Mouse (Mus musculus) c-Kit-negative CD71-positive TER-119-positive erythroid progenitor cells, embryonic 14.5 days (primary cell): ENCODE data around the gene Fxr1.
A peak's percentile ranks its signal among the peaks of the same experiment; 100 is the strongest.
"Not testable (repeated sequence)": the region's sequence is repeated elsewhere in the genome, so short reads cannot be mapped to it uniquely, and the experiment has no call there.

ENCODE experiments used
- DNase-seq: peaks from one replicate; pipeline ENCODE4 v3.0.0-alpha.2; 2013; ENCODE audit warnings: low read depth, low spot score

The Fxr1 gene

DNA sequence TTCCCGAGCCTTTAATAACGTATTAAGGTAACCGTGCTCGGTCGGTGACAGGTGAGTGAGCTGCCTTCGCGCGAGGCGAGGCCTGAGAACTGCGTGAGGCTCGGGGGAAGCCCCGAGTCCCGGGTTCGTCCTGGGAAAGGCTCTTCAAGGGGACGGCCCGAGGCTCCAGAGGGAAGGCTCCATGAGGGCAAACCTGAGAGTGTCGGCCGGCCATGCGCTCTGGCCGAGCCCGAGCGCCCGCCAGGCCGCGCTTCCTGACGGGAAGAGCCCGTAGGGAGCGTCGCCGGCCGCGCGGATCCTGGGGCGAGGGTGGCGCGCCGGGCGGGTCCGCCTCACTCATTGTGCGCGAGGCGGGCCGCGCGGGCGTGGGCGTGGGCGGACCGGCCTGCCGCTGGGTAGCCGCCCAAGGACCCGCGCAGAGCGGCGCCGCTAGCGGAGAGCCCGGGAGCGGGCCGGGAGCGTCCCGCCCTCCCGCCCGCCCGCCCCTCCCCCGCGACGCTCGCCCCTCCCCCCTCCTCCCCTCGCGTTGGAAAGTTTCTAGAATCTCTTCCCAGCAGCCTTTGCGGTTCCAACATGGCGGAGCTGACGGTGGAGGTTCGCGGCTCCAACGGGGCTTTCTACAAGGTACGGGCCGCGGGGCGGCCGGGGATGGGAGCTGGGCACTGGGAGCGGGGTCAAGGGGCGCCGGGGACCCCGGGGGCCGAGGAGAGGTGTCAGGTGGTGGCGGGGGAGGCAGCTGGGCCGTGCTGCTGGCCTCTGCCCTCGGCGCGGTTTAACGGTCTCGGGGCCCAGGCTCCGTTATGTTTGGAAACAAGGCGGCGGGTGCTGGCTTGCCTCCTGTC is at the start of gene Fxr1:
Gene Fxr1 (plus strand): TSS at position 404 of the 842 bp plus-strand sequence.
- peak; percentile 77 for DNase-seq

GRCm38 (mm10) chr3:33979395-33979794 is 40.3 kb upstream of the Fxr1 start:
- DNase-seq = no peak

DNA sequence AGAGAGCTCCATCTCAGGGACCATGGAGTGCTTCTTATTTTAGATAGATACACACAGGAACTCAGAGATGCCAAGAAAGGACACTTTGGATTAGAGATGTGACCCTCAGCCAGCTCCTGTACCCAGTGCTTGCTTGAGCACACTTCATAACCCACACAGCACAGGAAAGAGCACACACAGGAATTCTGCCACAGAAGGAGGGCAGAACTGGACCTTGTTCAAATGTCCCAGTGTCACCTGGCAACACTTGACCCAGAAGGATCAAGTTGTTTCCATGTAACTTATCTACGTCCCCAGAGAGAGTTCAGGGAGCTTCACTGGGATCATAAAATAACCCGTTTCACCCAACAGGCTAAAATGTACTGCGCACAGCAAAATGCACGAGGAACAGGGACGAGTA is 37.0 kb upstream of the Fxr1 start:
- no peak for DNase-seq

DNA sequence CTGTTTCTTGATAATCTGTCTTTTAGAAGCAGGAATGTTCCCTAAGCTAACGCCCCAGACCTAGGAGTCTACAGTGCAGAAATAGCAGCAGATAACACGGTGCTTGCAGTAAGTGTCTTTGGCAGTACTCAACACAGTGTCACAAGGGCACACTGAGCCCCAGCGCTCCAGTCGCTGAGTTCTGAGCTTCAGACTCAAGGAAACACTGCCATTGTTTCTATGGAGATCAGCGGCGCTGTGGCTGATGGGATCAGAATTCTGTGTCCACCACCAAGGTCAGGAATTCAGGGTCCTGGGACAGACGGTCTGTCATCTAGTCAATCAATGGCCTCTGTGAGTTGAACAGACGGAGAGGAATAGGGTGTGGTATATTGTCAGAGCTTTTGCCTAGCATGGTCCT is 30.4 kb upstream of the Fxr1 start:
- no peak for DNase-seq

DNA sequence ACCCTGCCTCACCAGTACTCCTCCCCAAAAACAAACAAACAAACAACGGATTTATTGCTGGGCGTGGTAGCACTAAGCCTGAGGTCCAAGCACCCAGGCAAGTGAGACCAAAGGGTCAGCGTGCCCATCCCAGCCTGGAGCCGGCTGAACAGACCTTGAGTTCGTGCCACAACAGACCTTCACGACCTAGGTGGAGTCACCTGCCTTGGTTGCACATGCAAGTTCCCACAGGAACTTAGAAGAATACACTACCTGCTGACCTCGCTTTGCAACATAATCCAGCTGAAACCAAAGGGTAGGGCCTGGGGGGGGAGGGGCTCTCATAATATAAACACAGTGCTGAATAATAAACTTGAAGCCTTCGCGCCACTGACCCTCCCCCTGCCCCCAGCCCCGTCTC is 29.3 kb upstream of the Fxr1 start:
- DNase-seq = no peak

DNA sequence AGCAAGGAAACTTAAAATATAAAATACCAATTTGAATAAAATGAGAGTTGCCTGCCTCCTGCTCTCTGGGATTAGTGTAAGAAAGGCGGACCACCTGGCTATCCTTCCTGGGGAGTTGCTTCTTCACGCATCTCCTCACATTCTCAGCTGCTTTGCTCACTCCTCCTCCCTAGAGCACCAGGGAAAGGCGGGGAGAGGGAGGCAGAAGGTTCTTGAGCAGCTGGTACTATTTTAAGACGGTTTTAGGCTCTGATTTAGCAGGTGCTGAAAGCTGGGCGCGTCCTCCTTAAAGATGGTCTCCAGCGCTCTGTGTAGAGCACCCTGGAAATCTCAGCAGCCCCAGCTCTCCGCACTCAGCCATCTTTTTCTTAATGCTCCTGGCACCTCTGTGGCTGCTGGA is 28.8 kb upstream of the Fxr1 start:
- DNase-seq = no peak

DNA sequence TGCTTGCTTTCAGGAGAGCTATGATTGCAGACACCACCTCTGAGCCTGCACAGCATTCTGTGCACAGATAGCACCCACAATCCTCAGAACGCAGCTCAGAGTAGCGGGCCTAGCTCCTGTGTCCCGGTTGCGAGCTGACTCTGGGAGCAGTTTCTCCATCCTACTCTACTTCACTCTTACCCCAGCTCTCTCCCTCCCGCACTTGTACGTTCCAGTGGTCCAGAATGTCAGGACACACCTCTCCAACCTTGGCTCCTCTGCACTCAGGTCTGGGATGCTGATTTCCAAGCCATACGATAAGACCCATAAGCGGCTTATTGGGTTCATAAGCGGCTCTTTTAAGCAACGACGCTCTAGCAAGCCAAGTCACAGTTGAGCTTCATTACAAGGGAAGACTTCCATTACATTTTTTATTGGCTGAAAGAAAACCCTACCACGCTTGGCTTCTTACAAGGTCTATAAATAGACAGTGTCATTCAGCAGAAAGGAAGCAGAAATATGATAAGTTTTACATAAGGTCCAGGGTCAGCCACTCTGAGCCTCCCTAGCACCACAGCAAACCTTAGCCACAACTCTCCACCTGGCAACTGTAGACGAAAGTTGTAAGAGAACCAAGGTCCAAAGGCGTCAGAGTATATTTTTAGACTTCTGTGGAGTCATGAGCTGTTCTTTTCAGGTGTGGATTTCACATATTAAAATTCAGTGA is 26.2 kb upstream of the Fxr1 start:
- DNase-seq = no peak

GRCm38 (mm10) chr3:33994127-33994488 is 25.6 kb upstream of the Fxr1 start:
- DNase-seq = no peak

GRCm38 (mm10) chr3:34001691-34002090 is 18.1 kb upstream of the Fxr1 start:
- not testable (repeated sequence) for DNase-seq

DNA sequence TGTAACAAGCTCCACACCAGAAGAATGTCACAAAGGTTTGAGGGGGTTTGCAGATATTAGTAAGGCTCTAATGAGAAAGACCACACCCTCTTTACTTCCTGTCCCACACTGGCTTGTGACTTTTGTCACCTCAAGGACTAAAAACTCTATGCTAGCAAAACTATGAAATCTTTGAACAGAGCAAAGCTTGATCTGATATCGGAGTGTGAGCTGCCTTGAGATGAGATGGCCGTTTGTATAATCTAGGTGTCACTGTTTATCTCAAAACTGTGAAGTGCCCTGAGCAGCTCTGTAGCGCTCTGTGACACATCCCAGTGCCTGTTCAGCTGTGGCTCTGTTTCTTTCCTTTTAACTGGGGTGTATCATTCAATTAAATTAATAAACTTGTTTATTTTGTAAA is 15.9 kb upstream of the Fxr1 start:
- no peak for DNase-seq

DNA sequence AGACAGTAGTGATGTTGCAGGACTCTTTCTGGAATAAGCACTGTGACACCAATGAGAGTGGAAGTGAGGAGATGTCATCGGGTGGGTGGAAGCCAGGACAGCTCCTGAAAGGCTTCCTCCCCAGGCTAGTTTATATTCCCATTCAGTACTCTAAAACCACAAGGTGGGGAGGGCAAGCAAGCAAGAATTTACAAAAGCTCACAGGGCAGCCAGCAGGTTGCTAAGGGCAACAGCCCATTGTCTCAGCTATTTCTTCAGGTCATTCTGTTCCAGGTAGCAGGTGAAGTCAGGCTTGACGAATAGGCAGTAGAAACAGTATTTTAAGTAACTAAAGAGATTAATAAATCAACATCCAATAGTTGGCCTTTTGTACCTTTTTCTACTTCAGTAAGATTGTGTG is 13.4 kb upstream of the Fxr1 start:
- DNase-seq = no peak

DNA sequence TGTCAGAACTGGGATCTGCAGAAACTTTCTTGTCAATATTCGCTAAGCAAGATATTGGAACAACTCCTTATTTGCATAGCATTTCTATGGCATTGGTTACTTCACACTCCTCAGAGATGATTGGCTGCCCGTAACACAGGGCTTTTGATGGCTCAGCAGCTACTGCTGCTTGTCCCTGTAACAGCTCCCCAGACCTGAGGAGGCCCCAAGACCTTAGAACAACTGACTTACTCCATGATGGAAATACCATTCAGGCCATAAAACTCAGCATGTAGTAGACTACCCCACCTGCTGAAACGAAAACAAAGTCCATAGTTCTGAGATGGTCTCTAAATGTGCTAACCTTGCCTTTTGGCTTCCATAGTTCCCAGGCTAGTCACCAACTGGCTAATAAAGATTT is 12.9 kb upstream of the Fxr1 start:
- DNase-seq = no peak

DNA sequence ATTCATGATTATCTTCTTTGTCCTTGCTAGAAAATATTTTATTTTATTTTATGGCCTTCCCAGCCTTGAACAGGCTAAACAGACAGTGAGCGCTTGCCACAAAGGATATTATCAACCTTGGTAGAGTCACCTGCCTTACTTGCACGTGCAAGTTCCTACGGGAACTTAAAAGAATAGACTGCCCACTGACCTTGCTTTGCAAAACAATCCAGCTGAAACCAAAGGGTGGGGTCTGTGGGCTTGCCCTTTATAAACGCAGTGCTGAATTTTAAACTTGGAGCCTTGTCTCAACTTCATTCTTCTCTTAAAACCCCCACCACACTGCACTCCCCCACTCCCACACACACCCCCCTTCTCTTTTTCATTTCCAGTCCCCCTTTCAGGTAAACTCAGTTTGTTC is 12.1 kb upstream of the Fxr1 start:
- DNase-seq = no peak

DNA sequence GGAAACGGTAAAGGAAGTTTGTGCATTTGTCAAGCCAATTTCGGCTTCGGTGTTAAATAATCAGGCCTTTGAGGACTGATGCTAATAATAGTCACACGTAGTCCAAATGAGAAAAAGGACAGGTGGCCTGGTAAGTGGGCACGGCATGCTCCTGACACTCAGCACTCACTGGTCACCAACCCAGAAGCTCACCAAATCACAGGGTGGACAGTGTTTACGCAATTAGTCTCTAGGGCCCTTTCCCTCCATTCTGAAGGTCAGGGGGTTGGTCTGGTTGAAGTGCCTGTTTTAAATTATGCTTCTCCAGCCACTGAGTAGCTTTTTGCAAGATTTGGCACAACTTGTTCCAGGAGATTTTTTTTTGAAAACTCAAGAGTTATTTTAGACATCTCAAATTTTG is 11.6 kb upstream of the Fxr1 start:
- no peak for DNase-seq

GRCm38 (mm10) chr3:34020382-34021258 is 877 bp downstream of the Fxr1 start:
- DNase-seq = peak; percentile 13

GRCm38 (mm10) chr3:34021259-34021828 is 1.6 kb downstream of the Fxr1 start:
- peak; percentile 11 for DNase-seq

DNA sequence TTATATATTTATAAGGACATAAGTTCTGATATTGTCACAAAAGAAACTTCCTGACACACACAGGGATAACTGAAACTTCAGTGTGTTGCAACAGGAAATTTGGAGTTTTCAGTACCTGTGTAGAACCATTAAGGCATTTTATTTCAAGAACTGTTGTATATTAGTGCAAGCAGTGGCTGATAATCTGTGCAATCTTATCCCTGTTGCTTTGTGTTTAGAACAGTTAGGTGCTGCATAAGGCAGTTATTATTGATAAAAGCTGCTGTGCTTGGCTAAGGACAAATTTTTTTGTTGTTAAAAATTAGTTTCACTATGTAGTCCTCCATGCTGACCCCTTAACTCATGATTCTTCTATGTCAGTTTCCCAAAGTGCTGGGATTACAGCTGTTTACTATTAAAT is 9.2 kb downstream of the Fxr1 start:
- no peak for DNase-seq

DNA sequence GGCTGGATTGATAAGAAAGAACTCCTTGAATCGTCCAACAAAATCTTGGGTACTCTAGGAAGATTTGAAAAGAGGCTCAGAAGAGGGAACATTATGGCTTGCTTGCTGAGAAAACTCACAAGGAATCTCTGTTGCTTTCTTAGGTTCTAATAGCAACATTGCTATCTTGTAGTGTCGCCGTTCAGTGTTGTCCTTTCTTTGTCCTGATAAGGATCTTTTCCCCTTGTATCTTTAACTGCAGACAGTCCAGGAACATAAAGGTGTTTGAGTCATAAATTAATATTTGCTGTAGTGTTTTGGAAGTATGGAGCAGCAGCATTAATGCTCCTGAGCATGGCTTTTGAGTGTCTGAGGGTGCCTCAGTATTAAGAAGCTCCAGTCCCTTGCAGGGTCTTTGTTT is 10.9 kb downstream of the Fxr1 start:
- DNase-seq = no peak

DNA sequence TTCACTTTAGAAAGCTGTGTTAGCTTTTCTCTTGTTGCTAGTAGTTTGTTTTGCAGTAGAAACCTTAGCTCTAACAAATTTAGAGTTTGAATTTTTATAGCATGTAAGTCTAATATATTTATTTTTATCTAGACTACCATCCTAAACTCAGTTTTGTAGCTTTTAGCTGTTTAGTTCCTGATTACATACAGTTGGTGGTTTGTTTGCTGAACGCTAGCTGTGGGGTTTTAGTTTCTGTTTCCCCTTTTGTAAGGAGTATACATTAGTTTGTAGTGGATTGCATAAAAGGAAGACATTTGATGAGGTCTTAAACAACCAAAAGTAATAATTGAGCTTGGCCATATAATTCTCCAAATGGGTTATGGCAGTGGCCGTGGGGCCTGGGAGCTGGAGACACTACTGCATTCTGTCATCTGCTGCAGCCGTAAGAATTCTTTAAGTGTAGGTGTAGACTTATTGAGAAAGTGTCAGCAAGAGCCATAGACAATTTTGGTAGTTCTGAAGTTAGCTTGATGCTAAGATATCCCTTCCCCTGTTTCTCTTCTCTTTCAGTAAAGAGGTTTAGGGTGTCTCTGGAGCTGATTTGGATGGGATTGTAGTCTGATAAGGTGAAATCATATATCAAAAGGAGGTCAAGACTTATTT is 14.1 kb downstream of the Fxr1 start:
- no peak for DNase-seq

DNA sequence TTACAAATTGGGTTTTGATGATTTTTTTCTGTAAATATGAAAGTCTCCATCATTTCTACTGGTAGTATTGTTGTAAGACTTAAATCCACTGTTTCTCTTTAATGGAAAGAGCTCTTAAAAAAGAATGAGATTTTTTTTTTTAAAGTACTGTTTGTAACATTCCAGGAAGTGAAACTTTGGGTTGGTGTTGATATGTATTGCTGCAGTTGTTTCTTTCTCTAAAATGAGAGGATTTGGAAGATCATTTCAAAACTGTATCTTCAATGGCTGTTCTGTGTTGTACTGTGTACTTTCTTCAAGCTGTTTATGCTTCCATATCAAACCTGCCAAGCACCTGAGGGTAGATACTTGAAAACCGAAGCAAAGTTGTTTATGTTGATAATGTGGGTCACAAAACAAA is 15.1 kb downstream of the Fxr1 start:
- DNase-seq = no peak

DNA sequence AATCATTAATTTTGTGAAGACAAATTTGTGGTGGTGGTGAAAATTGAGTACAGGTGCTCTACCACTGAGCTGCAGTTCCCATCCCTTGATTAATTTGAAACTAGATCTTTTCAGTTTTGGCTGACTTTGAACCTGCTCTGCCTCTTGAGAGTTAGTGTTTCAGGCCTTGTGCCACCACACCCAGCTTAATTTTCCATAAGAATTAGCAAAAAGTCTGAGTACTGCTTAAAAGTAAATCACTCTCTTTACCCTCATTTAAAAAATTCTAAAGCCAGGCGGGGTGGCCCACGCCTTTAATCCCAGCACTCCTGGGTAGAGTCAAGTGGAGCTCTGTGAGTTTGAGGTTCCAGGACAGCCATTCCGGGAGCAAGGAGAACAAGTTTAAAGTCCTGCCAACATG is 16.0 kb downstream of the Fxr1 start:
- no peak for DNase-seq
